Mouse (Mus musculus) cerebellum, adult 2 months (tissue): ENCODE data around the gene Sit1.

Experiments
- CTCF ChIP-seq: fragments of 200-500 bp; IDR thresholded peaks from 2 replicates; pipeline ENCODE4 v1.5.1; 2011; ENCODE audit warnings: low read depth, mild to moderate bottlenecking, control low read depth, low read length, moderate library complexity, borderline replicate concordance; ENCODE audit not compliant: insufficient read depth
- POLR2A ChIP-seq: fragments of 200-500 bp; IDR thresholded peaks from 2 replicates; pipeline ENCODE4 v1.6.1; 2011; ENCODE audit warnings: low read length, control low read depth, borderline replicate concordance; ENCODE audit not compliant: insufficient read depth

DNA sequence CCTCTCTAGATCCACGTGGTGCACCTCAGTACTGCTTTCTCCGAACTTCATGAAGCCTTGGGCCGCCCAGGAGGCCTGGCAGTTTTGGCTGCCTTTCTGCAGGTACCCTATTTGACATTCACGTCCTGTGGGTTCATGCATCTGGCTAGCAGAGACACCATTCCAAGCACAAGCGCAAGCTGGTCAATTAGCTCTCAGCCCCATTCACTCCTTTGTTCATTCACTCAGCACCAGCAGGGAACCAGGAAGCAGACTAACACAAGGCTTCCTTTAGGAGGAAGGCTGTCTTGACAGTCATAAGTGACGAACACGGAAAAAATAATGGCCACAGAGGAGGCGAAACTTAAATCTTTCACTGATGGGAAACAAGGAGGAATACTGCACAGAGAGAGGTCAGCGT lies 25.6 kb upstream of the Sit1 start:
- TF ChIP-seq POLR2A (no peak), CTCF (no peak)
